Mouse (Mus musculus): Measurements from ENCODE around the gene BC004004.
"Not testable (repeated sequence)": the region's sequence is repeated elsewhere in the genome, so short reads cannot be mapped to it uniquely, and the experiment has no call there.

The BC004004 gene

DNA sequence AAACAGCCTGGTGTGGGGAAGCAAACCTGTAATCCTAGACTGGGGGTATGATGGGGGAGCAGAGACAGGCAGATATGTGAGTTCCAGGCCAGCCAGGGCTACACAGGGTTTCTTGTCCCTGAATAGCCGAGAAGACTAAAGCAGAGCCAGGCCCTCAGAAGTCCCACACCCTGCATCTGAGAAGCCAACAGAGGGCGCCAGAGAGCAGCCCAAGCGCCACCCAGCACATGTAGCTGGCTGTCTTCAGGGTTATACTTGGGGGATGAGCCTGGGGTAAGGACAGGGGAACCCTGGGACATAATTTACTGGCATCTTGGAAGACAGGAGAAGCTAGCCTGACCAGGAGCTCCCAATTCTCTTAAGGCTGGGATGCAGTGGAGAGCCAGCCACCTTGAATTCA is 9.1 kb upstream of the BC004004 start:
- DNase-seq (ENCODE audit: low read depth, low spot score), result peak; percentile 87

GRCm38 (mm10) chr17:29260501-29260900 is 8.1 kb upstream of the BC004004 start:
- DNase-seq (ENCODE audit: low read depth, low spot score), result no peak

- DNase-seq (ENCODE audit: low read depth, low spot score), result no peak
These were observed 6.9 kb upstream of the BC004004 start for GRCm38 (mm10) chr17:29261603-29262258.

DNA sequence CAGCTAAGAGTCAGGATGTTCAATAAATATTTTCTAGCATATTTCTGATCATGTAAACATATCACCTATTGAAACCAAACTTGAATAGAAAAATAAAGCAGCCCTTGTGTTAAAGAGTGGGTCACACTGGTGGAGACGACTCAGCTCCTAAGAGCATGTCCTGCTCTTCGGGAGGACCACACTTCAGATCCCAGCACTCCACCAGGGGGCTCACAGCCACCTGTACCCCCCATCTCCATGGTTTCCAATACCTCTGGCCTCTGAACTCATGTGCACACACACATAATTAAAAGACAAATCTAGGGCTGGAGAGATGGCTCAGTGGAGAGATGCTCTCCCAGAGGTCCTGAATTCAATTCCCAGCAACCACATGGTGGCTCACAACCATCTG is 6.3 kb upstream of the BC004004 start:
- DNase-seq (ENCODE audit: low read depth, low spot score), result no peak

GRCm38 (mm10) chr17:29263417-29263816 is 5.2 kb upstream of the BC004004 start:
- DNase-seq (ENCODE audit: low read depth, low spot score), result no peak

GRCm38 (mm10) chr17:29263840-29264633 is 4.6 kb upstream of the BC004004 start, which contains the start of gene Ppil1:
Gene Ppil1 (minus strand): TSS chr17:29264186.
- peak; percentile 83 for DNase-seq (ENCODE audit: low read depth, low spot score)

DNA sequence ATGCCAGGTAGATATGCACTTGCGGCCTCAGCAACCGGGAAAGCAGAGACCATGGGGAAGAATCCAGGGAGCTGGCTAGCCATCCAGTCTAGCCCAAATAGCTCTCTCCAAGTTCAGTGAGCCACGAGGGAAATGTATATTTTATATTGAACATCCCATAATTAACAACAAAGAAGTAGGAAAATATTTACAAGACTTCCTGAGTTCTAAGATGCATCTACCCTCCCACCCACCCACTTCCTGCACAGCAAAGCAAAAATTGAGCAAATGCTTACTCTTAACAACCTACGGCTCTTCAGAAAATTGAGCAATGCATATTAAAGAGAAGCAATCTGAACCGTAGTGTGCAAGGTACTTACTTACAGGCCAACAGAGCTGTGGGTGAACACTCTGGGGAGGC is 3.8 kb upstream of the BC004004 start:
- no peak for DNase-seq (ENCODE audit: low read depth, low spot score)

- not testable (repeated sequence) for DNase-seq (ENCODE audit: low read depth, low spot score)
These were observed 1.5 kb upstream of the BC004004 start for GRCm38 (mm10) chr17:29267040-29267439.

DNA sequence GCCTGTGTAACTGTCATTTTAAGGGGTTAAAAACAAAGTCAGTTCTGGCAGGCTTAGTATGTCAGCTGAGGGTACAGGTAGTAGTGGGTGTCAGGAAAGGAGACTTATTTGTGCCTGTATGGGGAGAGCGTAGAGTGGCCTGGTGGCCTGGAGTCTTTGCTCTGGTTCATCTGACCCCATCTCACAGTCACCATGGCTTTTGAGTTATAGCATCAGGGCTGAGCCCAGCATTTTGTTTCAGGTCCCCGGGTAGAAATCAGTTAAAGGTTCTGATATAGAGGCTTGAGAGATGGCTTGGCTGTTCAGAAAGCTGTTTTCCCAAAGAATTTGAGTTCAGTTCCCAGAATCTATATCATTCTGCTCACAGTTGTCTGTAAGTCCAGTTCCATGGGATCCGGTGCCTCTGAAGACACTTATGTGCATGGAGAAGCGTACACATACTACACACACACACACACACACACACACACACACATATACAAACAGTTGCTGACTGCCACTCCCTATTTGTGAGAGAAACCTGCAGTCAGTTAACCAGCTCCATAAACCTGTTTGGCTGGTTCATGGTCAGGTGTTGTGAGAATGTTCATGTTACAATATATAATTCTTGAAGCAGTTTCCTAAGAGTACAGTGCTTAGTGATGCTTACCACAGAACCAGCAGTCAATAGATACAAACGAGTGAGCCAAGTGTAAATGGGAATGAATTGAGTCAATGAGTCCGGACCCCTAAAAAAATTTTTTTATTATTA is 482 bp upstream of the BC004004 start:
- DNase-seq (ENCODE audit: low read depth, low spot score), result no peak

GRCm38 (mm10) chr17:29269349-29269706 is 740 bp downstream of the BC004004 start:
- DNase-seq (ENCODE audit: low read depth, low spot score), result no peak

DNA sequence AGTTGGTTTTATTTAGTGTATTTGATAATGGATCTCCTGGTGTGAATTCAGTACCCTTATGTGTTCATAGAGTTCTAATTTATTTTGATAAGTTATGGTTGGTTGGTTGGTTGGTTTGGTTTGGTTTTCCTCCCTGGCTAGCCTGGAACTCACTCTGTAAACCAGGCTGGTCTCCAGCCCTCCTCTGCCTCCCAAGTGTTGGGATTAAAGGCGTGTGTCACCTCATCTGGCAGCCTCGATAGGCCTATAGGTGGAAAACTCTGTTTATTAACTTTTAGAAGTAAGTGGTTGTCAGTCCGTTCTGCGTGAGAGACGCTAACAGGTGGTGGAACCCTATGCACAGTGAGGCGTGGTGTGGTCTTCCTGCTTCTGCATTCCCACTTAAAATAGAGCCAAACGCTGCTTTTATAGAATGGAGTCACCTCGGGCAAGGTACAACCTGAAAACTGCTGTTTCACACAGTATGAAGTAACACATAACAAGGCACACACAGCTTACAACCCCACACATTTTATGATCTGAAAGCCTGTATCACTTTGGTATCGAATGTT is 1.6 kb downstream of the BC004004 start:
- DNase-seq (ENCODE audit: low read depth, low spot score), result no peak

GRCm38 (mm10) chr17:29273156-29273555 is 4.6 kb downstream of the BC004004 start:
- no peak for DNase-seq (ENCODE audit: low read depth, low spot score)

GRCm38 (mm10) chr17:29273889-29274288 is 5.3 kb downstream of the BC004004 start:
- DNase-seq (ENCODE audit: low read depth, low spot score), result no peak

DNA sequence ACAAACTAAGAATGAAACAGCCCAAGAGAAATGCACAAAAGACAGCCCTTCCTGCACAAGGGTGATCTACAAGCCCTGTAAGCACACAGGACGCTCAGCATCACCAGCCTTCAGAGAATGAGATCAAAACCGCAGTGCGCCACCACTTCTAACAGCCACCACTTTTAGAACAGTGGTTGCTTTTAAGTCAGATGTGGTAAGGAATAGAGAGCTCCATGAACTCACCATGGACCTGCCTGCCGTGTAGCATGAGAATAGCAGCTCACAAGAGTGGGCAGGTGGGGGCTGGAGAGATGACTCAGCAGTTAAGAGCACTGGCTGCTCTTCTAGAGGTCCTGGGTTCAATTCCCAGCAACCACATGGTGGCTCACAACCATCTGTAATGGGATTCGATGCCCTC is 11.8 kb downstream of the BC004004 start:
- no peak for DNase-seq (ENCODE audit: low read depth, low spot score)

- no peak for DNase-seq (ENCODE audit: low read depth, low spot score)
These were observed 13.0 kb downstream of the BC004004 start for GRCm38 (mm10) chr17:29281541-29281940.

DNA sequence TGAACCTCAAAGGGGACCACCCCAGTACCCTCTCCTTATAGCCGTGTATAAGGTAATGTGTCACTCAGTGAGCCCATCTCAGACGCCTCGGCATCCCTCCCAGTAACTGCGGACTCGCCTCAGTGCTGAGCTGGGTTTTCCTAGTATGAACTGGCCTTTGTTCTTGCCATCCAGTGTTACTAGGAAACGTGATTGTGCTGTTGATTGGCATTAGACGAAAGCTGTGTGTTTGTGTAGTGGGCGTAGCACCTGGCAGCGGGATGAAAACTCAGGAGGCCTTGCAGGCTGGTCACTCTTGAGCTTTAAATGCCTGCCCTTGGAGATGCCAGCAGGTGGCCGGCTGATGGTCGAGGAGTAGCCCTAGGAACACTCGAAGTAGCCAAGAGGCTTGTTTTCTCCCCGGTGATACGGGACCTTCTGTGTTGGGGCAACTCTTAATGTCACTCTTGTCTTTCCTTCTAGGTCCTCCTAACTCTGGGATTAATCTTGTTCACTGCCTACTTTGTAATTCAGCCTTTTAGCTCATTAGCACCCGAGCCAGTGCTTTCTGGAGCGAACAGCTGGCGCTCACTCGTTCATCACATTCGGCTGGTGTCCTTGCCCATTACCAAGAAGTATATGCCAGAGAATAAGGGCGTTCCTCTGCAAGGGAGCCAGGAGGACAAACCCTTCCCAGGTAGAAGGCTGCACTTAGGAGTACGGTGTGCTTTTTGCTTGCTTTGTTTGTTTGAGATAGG is 13.8 kb downstream of the BC004004 start:
- no peak for DNase-seq (ENCODE audit: low read depth, low spot score)

GRCm38 (mm10) chr17:29291793-29292192 is 23.2 kb downstream of the BC004004 start:
- no peak for DNase-seq (ENCODE audit: low read depth, low spot score)

- DNase-seq (ENCODE audit: low read depth, low spot score), result no peak
These were observed 24.4 kb downstream of the BC004004 start for GRCm38 (mm10) chr17:29292996-29293395.

- no peak for DNase-seq (ENCODE audit: low read depth, low spot score)
These were observed 25.4 kb downstream of the BC004004 start for GRCm38 (mm10) chr17:29293807-29294605.

DNA sequence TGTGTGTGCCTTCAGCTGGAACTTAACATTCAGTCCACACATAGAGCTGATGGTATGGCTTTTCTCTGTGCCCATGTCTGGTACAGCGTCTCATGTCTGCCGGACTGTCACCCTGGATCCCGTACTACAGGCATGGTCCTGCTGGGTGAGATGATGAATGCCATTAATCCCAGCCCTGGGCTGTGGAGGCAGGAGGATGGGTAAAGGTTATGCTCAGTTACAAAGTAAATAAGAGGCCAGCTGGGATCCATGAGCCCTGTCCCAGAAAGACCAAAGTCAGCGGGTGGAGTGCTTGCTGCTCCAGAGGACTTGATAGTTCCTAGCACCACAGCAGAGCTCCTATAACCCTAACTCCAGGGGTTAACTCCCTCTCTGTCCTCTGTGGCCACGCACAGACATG is 27.2 kb downstream of the BC004004 start:
- no peak for DNase-seq (ENCODE audit: low read depth, low spot score)

- no peak for DNase-seq (ENCODE audit: low read depth, low spot score)
These were observed 28.7 kb downstream of the BC004004 start for GRCm38 (mm10) chr17:29297321-29297720.

Data from mesoderm, embryonic 11.5 days (tissue).